Mouse (Mus musculus): ENCODE results near the gene Calcrl.

Calcrl gene

GRCm38 (mm10) chr2:84425138-84425537 lies at the start of gene Calcrl:
Calcrl (minus strand) TSS chr2:84425411.
- peak; percentile 86 to 88 for DNase-seq

- no peak for DNase-seq
Observed at GRCm38 (mm10) chr2:84474651-84475050, 49.4 kb upstream of the Calcrl start.

DNA sequence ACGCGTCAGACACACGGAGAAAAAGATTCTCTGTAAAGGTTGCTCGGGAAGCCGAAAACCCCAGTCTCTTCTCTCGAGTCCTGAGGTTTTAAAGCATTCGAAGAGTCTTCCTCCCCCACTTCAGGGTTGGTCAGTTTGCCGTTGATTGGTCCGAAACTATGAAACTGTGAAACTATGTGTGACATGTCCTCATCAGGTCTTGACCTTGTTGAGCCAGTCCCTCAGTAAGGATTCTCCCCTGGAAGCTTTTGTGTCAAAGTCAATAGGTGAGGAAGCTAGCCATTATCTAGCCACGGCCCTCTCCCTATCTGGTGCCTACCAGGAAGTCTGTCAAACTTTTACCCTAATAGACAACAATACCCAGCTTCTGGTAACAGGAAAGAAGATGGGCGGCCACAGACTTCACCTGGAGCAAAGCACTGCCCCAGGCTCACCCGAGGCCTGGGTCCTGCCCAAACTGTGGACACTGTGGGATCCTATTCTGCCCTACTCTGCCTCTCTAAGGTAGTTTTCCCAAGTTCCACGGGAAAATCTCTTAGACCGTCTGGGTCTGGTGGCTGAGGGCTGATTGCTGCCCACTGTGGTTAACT lies 48.8 kb upstream of the Calcrl start:
- no peak for DNase-seq

DNA sequence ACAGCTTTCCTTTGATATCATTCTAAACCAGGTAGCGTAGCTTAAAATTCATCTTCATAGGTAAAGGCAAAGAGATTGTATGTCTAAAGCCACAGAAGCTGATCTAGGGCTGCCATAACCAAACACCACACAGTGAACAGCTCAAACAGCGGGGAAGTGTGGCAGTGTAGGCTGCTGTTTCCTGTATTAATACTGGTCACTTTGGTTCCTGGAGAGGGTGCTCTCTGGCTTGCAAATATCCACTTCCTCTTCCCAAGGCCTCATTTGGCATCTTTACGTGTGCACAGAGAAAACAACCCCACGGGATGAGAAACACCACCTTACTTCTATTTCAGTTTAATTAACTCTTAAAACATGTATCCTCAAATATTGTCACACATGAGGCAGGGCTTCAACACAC lies 42.2 kb upstream of the Calcrl start:
- no peak for DNase-seq

DNA sequence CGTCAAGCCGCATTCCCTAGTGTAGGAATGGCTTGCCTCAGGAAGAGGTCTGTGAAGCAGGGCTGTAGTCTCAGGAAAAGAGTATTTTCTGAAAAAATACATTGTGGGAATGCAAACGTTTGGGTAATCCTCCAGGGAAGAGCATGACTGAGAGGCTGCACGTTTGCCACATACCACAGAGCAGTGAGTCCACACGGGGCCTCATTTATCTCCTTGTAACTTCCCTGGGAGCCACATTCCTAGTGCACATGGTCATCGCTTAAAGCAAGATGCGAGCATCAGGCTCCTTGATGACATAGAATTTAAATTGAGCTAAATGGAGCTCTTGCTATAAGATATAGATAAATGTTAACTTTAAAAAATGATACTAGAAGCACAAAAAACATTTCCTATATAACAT lies 39.7 kb upstream of the Calcrl start:
- no peak for DNase-seq

- DNase-seq: no peak
Observed at GRCm38 (mm10) chr2:84462411-84462810, 37.2 kb upstream of the Calcrl start.

DNA sequence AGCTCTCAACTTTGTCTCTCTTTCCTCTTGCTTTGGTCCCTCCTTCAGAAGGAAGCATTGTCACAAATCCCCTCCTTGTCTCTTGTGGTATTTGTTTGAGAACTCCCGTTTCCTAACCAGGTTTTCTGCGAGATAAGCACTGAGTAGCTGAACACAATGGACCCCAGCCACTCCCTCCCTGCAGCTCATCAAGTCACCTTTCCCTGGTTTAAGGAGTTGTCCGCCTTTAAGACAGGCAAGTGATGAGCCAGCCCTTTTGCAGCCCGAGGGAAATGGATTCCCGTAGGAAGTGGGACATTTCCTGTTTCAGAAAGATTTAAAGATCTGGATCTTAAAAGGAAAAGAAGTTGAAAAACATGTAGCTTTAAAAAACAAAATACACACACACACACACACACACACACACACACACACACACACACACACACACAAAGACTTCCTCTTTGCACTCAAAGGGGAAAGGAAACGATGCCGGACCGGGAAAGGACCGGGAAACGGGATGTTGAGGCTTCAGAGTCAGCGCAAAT lies 34.5 kb upstream of the Calcrl start:
- peak; percentile 40 to 65 for DNase-seq

- DNase-seq: no peak
Observed at GRCm38 (mm10) chr2:84457221-84457620, 32.0 kb upstream of the Calcrl start.

- DNase-seq: peak; percentile 49 to 69
Observed at GRCm38 (mm10) chr2:84455236-84455799, 30.1 kb upstream of the Calcrl start.

DNA sequence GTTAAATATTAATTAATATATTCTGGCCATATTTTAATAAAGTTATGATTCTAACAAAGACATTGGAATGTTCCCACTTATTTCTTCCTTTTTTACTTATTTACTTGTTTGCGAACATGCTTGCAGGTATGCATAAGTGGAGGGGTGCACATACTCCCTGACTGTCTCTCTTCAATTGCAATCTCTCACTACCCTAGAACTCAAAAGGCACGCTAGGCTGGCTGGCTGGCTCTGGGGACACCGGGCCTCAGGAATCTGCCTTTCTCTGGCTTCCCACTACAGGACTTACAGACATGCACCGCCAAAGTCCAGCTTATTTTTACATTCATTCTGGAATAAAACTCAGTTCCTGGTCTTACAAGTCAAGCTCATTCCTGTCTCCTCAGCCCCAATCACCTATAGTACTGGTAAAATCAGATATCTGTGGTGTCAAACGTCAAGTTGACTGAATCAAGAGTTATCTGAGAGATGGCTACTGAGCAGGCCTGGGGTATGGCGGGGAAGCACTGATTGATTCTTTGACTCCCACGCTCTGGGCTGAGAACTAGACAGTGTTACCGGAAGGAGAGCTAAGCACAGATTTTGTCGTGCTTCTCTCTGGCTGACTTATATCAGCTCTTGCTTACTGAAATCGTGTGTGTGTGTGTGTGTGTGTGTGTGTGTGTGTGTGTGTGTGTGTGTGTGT lies 29.5 kb upstream of the Calcrl start:
- no peak for DNase-seq

DNA sequence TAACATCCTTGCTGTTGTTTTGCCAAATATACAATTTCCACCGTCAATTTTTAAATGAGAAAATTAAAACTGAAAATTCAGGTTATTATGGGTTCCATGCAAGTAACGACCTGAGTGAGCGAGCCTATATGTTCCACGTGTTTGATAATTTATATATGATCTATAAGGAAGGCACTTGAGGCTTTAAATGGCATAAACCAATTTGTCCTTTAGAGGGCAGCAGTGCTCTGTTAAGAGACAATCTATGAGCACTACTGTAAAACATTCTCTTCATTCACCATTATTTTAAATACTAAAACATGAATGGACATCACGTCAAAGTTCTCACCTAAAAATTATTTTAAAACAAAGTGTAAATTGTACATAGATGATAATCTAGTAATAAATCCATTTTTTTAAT lies 28.8 kb upstream of the Calcrl start:
- DNase-seq: peak; percentile 27 to 37

GRCm38 (mm10) chr2:84445499-84445898 lies 20.3 kb upstream of the Calcrl start:
- DNase-seq: no peak

GRCm38 (mm10) chr2:84441940-84442339 lies 16.7 kb upstream of the Calcrl start:
- no peak for DNase-seq

DNA sequence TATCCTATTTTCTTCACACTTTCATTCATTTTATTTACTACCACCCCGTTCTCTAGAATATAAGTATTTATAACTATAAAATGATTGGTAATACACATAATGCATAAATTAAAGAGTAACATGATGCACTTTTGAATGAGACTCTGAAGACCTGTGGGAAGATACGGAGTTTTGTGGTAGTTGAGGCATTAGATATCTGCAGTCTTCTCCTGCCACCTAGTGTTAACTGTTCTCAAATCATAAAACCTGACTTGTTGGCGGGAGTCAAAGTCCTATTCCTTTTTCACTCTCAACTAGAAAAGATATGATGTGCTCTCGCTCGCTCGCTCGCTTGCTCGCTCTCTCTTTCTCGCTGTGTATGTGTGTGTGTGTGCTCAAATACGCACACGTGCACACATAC lies 4.5 kb upstream of the Calcrl start:
- peak; percentile 25 to 61 for DNase-seq

DNA sequence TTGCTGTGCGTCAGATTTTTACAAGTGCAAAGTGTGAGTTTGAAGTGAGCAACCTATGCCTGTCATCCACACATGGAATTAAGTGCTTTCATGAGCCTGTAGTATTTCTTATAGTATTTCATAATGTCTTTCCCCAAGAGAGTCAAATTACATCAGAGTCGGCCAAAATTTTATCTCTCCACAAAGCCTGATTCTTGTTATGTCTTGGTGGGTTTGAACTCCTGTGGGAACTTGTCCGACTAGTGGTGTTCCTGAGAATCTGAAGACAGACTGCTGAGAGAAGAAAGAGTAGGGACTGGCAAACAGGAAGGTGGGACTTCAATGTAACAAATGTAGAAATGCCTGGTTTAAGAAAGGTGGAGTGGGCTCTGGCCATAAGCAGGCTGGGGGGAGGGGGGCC lies 3.6 kb upstream of the Calcrl start:
- no peak for DNase-seq

DNA sequence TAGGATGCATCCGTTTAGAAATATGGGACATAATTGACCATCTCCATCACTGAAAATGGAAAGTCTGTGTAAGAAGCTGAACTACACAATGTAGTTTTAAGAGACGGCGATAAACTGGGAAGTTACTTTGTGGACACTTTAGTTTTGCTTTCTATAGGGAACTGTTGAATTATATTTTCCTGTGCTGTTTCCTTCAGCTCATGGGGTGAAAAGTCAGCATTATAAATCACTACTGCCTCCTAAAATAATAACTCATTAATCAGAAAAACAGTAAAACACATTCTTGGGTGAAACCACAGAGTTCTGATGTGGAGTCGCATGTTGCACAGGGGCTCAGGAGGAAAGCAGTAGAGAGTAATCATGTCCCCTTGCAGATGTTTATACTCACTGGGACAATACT lies 1.3 kb upstream of the Calcrl start:
- no peak for DNase-seq

DNA sequence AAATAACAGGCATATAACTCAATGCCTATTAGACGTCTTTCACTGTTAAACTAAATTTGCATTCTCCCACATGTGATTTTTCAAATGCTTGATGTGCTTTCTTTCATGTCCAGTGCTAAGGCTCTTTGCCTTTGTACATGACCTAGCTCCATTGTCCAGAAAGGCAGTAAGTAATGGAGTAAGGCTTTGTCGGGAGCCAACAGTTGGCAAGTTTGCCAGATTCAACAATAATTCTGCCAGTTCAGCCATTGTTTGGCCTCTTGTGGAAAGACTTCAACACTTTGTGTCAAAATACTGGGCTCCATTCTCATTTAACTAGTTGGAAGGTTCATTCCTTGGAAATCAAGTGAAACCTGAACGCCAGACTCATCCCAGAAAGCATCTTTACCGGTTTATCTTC lies 8.7 kb downstream of the Calcrl start:
- no peak for DNase-seq

- no peak for DNase-seq
Observed at GRCm38 (mm10) chr2:84409796-84410592, 15.2 kb downstream of the Calcrl start.

DNA sequence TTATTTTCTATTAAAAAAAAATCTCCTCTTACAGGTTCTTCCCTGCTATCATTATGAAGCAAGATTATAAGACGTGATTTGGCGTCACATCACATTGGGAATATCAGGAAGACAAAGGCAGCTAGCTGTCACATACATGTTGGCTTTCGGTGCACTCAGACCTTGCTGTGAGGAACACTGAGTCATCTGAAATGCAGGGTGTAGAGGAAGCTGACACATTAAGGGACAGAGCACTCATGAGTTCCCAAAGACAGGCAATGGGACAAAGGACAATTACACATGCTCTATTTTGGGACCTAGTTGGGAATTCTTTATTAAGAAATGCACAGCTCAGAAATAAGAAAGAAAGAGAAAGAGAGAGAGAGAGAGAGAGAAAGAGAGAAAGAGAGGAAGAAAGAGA lies 20.4 kb downstream of the Calcrl start:
- no peak for DNase-seq

DNA sequence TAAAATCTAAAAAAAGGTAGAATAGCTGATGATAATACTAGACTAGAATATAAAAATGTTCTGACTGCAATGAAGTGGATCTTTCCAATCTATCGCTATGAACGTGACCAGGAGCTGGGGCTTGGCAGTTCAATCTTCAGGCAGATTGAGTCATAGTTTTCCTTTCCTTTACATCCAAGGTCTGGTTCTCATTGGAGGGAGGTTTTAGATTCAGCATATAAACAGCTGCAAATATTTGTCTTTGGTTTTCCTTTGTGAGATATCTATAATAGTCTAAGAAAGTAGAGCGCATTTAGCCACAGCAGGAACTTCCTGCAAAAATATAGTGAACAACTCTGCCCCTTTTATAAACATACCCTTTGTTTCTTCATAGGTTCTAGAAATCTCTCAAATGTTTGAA lies 22.5 kb downstream of the Calcrl start:
- DNase-seq: no peak

DNA sequence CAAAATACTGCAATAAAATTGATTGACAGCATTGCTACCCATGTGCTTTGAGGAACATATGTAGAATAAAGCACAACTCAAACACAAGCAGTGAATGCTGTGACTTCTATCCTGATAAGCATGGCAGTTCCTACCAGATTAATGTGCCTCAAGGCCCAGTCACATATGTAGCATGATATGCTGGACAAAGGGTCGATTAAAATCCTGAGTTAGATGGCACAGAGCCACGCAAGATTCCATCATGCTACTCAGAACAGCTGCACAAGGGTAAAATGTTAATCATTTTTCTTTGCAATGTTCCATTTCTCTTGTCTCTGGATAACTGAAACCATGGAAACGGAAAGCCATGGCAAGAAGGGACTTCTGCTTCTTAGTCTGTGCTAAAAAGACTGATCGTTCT lies 28.7 kb downstream of the Calcrl start:
- no peak for DNase-seq

- peak in 1 of 2 experiments; percentile 29 for DNase-seq
Observed at GRCm38 (mm10) chr2:84393236-84393635, 32.0 kb downstream of the Calcrl start.

- DNase-seq: no peak
Observed at GRCm38 (mm10) chr2:84389075-84389474, 36.1 kb downstream of the Calcrl start.
